Mouse (Mus musculus): ENCODE results near the gene Adh6a.
A peak's percentile ranks its signal among the peaks of the same experiment; 100 is the strongest.

Adh6a gene

DNA sequence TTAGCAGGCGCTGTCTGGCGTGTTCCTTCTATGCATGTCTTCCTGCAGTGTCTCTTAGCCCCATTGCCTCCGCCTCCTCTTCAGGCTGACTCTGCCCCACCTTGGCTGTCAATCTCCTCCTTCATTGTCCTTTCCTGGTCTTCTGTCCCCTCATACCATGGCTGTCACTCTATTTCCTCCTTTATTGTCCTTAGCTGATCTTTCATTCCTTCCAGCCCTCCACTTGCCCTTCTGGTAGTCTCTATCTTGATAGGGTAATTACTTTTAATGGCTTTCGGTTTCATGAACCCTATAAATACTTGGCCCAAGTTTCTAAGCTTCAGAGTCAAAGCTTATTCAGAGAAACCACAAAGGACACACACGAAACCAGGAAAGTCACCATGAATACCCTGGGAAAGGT, at the start of gene Adh6a:
TSS of gene Adh6a (plus strand) at position 322 of the 400 bp plus-strand sequence.
- no peak for DNase-seq (ENCODE audit: low read depth, low spot score)

DNA sequence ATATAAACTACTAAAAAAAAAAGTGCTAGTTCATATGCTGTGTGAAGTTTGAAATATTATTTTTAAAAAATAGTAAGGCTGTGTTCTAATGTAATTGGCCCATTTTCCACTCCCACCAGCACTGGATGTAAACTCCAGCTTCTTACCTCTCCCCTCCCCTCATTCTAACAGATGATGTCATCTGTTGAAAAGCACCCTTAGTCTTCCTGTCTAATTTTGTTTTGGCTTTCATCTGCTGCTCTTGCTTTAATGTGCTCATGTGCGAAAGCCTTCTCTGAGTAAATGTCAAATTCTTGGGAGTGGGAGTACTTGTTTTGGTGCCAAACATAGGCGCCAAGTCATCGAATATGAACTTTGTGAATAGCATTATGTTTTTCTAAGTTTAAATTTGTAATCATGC, 48.4 kb upstream of the Adh6a start:
- no peak for DNase-seq (ENCODE audit: low read depth, low spot score)

DNA sequence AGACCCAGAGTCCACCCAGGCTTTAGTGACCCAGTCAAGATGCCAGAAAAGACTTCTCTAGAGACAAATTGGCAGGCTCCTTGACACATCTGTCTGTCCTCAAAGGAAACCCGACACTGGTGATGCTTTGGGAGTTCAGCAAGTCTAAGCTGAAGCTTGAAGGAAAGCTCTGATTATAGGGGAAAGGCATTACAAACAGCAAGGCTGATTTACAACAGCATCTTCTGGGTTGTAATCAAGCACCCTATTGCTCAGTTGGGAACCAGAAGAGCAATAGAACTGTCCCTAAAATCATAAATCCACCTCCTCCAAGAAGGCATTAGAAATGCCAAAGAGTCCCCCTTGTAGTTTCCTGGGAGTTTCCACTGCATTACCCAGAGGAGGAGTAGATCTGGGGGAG, 42.6 kb upstream of the Adh6a start:
- no peak for DNase-seq (ENCODE audit: low read depth, low spot score)

DNA sequence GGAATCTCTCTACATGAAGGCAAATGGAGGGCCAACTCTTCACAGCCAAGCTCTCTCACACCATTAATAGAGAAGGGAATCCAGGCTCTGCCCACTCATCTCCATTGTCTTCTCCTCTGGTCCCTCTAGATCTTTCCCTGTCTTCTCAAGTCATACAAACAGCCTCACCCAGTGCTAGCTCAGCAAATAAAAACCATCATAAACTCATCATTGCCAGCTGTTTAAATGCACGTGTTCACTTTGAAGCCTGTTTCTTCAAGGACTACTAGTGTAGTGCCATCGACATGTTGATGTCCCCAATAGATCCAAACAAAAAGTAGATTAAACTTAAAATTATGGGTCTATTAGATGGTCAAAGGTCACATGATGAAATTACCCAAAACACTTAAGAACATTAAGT, 41.8 kb upstream of the Adh6a start:
- DNase-seq (ENCODE audit: low read depth, low spot score) = no peak

DNA sequence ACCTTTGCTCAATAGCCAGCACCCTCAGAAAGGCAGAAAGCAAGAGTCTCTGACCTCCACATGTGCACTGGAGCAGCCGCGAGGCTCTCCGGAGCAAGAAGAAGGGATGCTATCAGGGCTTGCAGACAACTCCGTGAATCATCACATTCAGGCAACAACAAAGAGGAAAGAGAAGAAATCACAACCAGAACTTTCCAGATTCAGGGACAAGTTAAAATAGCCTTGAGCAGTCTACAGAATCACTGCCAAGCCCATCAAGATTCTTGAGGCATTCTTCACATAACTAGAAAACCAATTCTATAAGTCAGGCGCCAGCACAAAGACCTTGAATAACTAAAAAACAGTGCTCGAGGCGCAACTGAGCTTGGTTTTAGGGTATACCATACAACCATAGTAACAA, 40.0 kb upstream of the Adh6a start:
- peak; percentile 65 for DNase-seq (ENCODE audit: low read depth, low spot score)

DNA sequence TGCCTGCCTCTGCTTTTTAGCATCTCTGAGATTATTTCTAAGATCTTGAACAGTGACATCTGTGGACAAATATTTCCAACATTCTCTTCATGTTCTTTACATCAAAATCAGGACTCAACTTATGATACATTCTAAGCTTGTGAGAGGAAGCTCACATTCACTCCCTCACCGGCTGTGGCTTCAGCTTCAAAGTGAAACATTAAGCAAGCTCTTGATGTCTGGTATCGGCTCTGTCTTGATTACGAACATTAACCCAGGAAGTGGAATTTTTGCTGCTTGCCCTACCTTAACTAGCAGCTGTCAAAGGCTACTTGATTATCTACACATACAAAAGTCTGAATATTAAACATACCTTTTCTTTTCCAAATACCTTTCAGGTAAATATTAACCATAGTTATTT, 38.0 kb upstream of the Adh6a start:
- DNase-seq (ENCODE audit: low read depth, low spot score) = no peak

DNA sequence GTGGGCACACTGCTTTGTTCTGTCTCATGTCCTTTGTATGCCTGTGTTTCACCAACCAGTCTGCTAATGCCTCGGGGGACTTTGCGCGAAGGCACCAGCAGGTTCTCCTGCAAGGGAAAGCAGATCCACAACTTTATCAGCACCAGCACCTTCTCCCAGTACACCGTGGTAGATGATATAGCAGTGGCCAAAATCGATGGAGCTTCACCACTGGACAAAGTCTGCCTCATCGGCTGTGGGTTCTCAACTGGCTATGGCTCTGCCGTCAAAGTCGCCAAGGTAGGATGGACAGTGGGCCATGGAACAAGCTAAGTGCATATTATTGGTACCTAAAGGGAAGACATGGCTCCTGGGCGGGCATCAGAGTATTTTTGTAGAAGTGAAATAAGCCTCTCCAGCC, 30.5 kb upstream of the Adh6a start:
- no peak for DNase-seq (ENCODE audit: low read depth, low spot score)

DNA sequence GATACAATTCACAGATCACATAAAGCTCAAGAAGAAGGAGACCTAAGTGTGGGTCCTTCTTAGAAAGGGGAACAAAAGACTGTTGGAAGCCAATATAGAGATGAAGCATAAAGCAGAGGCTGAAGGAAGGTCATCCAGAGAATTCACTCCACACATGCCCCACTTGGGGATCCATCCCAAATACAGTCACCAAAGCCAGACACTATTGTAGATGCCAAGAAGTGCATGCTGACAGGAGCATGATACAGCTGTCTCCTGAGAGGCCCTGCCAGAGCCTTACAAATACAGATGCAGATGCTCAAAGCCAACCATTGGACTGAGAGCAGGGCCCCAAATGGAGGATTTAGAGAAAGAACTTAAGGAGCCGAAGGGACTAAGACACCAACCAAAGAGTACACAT, 29.3 kb upstream of the Adh6a start:
- no peak for DNase-seq (ENCODE audit: low read depth, low spot score)

DNA sequence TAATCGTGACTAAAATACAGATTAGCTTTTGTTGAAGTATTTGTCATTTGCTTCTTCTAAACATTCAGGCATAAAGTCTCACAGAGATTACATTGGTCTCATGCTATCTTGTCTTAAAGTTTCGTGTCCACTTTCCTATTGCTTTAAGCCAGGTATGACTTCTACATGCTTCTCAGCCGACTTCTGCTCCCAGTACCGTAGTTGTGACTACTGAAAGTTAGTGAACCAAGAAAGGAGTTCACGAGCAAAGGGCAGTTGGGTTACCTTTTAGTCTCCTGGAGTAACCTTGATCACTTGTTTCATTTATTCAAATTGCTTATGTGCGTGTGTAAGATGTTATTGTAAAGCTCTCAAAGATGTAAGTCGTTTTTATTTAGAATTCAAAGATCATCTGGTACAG, 27.1 kb upstream of the Adh6a start:
- DNase-seq (ENCODE audit: low read depth, low spot score) = no peak

DNA sequence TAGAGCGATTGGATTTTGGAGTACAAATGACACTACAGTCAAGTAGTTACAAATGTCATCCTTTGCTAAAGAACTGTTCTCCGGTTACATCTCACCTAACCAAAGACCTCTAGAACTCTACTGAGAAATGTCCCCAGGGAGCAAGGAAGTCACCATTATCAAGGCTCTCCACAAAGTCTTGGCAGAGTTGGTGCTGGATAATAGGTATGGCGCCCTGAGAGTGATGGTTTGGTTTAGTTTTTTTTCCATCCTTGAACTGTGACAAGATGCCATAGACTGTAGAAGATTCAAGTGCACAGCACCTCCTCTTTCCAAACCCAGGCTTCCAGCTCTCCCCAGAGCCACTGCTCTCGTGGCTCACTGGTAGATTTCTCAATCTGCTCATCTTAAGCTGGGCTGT, 25.4 kb upstream of the Adh6a start:
- no peak for DNase-seq (ENCODE audit: low read depth, low spot score)

DNA sequence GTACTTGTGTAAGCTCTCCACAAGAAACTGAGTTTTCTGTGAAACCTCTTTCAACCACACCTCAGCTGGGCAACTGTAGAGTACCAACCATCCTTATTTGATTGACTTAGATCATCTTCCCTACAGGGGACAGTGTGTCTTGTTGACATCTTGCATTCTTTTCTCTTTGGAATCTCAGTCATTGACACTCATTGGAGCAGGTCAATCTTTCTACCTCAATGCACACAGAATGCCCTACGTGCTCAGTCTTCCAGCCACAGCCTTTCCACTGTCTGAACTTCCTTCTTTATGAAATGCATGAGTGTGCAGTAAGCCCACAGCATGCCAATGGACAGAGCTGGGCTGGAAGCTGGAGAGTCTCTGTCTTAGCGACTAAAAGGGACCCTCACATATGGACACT, 22.4 kb upstream of the Adh6a start:
- DNase-seq (ENCODE audit: low read depth, low spot score) = no peak

DNA sequence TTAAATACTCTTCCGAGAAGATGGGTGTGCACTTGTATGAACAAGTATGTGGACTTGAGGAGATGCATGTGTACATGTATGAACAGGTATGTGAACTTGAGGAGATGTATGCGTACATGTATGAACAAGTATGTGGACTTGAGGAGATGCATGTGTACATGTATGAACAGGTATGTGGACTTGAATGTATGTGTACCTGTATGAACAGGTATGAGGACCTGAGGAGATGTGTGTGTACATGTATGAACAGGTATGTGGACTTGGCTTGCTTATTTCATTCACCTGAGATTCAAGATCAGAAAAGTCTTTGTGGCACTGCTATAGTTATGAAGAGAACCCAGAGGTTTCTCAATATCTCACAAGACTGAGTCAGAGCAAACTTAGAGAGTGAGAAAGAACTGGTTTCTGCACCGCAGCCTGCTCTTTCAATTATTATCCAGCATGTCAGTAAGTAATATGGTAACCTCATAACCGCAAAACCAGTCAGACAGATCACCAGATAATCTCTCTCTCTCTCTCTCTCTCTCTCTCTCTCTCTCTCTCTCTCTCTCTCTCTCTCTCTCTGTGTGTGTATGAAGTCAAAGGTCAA, 21.5 kb upstream of the Adh6a start:
- DNase-seq (ENCODE audit: low read depth, low spot score) = no peak

DNA sequence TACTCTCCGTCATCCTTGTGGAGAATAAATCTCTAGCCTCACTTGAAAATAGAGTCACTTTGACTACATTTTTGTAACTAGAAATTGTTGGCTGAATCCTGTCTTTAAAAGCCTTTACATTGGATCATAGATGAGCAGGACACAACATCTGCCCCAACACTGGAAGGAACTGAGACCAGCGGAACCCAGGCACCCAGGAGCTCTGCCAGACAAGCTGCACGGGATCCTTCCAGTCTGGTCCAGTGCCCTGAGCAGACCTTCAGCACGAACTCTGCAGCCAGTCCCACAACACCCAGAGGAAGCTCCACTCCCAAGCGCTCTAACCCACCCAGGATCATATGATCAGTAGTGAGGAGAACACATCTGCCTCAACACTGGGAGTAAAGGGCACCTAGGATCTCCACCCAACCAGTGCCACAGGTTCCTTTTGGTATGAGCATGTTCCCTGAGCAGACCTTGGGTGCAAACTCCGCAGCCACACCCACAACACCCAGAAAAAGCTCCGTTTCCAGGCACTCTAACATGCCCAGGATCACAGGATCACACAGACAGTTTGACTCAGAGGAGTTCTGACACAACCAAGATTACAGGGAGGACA, 19.7 kb upstream of the Adh6a start:
- no peak for DNase-seq (ENCODE audit: low read depth, low spot score)

DNA sequence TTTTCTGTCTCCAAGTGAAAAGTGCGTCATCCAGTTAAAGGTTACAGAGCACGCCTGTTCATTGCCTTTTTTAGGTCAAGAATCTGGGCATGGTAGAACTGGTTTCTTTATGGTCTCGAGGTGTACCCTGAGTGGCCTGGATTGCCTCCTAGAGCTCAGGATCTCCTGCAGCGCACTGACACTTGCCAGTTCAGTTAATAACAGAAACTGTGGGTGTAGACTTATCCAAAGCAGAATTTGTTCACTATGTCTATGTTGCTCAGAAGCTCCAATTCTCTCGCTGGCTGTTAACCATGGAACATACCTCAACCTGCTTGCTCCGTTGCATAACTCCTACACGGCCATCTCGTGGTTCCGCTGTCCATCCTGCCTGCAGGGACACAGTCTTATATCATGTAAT, 13.0 kb upstream of the Adh6a start:
- DNase-seq (ENCODE audit: low read depth, low spot score) = no peak

DNA sequence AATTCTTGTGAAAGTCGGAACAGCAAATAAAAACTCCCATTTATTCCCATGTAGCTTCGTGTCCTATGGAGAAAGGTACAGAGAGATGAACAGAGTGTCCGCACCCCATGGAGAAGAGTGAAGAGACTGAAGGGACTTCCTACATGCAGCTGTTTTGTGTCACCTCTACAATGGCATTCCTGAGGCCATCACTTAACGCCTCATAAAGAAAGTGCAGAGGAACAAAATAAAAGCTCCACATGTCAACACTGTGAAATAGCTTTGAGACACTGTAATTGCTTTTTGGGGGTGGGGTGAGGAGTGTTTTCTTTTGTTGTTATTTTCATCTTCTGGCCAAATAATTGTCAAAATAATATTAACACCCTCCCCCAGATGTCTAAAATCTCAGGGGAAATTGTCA, 10.4 kb upstream of the Adh6a start:
- no peak for DNase-seq (ENCODE audit: low read depth, low spot score)

DNA sequence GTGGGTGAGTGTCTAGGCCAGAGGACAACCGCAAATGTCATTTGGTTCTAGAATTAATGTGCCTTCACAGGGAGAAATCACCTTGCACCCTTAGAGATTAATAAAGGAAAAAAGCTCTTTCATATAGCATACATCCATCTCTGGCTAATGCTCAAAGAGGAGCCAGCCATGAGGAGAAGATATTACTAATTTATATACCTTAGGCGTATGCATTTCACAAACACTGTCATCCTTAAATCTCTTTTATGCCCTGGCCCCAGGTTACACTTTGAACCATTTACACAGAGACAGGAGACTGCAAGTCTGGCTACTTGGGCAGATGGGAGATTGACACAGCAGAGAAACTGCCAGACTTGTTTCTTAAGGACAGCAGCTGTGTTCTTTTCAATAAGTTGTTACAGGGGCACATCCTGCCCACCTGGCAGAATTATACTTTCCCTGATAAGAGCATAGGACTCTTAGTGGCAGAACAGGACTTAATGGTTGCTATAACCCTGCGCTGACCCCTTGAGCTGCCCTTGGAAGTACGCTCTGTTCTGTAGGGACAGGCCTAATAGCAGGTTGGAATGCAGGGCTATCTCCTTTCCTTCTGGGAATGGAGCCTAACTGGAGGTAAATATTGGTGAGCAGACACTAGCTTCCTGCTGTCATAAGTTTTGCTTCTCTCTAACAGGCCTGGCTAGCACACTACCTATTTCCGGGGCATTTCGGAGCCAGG, 9.2 kb upstream of the Adh6a start:
- no peak for DNase-seq (ENCODE audit: low read depth, low spot score)

DNA sequence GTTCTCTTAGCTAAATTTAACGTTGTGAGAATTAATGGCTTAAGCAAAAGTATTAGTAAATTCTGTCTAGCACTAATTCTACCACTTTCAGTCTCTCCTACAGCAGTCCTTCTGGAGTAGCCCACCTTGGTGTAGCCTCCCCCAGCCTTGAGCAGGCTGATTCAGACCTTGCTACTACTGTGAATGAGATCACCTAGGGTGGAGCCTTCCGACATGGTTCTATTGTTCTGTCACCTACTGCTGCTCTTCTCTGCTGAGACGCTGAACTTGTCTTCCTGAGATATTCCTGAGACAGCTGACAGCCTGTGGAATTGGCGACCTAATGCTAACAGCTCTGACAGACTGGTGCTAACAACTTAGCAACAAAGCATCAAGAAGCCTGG, 8.6 kb upstream of the Adh6a start:
- DNase-seq (ENCODE audit: low read depth, low spot score) = no peak

DNA sequence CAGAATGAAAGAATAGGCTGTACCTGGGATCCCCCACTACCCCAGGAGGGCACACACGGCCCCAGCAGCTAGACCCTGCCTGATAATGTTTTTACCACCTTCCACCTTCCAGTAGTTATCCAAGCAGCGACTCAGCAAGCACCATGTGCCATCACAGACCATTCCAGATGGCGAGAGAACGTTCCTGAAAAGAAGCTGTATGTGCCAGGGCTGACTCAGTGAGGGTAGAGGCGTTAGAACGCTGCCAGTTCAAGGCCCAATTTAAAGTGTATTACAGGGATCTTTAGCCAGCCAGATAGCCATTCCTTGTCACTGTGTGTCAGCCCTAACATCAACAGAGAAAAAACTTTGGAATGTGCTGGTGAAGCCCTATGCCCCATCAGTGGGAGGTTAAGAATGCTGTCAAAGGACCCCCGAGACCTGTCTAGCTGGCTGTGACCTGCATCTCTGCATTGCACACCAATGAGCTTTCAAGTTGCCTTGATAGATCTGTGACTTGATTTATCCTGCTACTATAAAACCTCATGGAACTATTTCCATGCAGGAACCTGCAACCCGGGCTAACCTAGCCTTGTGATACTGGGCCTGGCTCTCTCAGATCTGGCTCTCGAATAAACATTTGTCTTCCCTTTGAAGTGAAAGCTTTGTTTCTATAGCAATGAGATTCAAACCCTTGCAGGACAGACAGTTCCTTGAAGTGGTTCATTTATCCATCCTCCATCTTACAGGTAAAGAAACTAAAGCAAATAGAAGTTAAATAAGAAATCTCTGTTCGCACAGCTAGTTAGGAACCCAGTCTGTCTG, 7.4 kb upstream of the Adh6a start:
- DNase-seq (ENCODE audit: low read depth, low spot score) = no peak

DNA sequence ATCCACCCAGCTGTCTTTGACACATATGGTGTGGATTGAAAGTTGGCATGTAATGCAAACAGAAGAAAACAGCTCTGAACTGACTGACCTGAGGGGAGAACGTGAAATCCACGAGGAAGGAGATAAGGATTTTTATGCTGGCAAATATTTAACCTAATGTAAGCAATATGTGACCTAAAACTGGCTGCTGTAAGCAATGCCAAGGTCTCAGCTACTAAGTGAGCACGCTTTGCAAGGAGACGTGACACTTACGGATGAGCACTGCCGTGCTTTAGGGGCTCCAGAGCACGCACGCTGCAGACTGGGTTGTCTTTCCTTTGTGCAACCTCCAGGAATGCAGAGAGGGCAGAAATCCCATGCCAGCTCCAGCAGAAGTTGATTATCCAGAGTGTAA, 6.8 kb upstream of the Adh6a start:
- DNase-seq (ENCODE audit: low read depth, low spot score) = no peak

DNA sequence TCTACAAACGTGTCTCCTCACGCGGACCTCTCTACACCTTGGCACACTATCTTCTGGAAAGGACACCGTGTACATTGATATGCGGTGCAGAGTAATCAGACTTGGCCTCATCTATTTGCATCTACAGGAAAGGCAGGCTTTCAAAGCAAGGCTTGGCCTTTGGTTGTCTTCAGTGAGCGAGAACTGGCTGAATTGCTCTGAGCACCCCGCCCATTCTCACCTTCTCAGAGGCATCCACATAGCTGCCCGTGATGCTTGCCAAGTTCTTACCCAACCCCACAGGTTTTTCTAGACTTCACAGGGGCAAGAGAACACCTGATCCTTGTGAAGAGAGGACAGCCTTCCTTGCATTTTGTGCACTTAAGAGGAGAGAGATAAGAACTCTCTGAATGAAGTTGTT, 3.2 kb upstream of the Adh6a start:
- DNase-seq (ENCODE audit: low read depth, low spot score) = peak; percentile 9

DNA sequence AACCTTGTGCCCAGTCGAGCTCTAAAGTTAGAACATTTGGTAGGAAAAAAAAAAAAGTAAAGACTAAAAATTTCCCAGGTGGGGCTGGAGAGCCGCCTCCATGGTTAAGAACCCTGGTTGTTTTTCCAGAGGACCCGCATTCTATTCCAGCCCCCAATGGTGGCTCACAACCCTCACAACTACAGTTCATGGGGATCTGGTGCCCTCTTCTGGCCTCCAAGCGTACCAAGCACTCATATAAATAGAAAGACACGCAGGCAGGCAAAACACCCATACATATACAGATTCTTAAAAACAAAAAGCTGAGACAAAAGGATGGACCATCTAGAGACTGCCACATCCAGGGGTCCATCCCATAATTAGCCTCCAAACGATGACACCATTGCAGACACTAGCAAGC, 2.1 kb upstream of the Adh6a start:
- DNase-seq (ENCODE audit: low read depth, low spot score) = peak; percentile 20

DNA sequence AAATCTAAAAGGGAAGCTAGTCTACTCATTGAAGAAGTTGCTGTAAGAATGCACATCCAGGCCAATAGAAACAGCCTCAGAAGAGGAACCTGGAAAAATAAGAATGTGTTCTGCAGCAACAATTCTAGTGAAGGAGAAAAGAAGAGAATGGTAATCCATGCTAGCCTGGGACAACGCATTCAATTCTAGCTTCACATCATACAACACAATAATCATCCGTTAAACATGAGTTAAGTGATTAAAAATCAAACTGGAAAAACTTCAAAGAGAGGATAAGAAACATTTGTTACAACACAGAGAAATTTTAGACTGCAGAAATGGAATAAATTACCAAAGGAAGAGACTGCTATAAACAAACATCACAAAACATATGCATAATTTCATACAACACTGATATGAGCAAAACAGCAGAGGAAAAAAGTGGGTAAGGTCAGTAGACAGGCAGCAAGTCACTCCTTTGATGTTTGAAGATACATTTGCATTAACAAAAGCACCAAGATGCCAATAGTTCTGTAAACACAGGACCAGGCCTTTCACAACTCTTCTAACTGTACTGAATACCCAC, 3.9 kb downstream of the Adh6a start:
- DNase-seq (ENCODE audit: low read depth, low spot score) = no peak

Data from ZHBTc4 (cell line).